25 mouse cellular contexts compared by ENCODE assay signal in the genomic region with DNA sequence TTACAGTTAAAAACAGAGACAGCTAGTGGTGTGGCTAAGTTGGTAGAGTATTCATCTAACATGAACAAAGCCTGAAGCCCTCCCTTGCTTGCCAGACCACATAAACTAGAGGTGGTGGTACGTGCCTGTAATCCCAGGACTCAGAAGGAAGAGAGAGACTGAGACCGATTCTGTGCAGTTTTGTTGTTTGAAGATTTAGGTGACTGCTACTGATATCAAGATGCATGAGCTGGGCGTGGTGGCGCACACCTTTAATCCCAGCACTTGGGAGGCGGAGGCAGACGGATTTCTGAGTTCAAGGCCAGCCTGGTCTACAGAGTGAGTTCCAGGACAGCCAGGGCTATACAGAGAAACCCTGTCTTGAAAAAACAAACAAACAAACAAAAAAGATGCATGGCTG. TPM values are rescaled to one million over a fixed set of nuclear protein-coding genes. Genes with fewer than 3 reads are reported as not detected.
DNase-seq lines count a peak whose midpoint lies in the region; ATAC-seq and TF ChIP-seq lines count a peak whose summit lies in the region.
"Not testable (repeated sequence)": the region's sequence is repeated elsewhere in the genome, so short reads cannot be mapped to it uniquely, and the experiment has no call there.
"Had no signal": no experiment of that assay in that cellular context is flagged by ENCODE, and none has a peak within 500 bp of the region (broad histone marks: within the 10 kb centered on the region; RNA-seq: fewer than 3 reads in every experiment).

No protein-coding gene starts in this region.

- H3K27ac ChIP-seq in MEL (ENCODE audit: control insufficient read depth, low read depth, low read length); forebrain, embryonic 15.5 days (replicated peaks); hindbrain, embryonic 13.5 days; kidney, embryonic 15.5 days; liver, embryonic 11.5 days (ENCODE audit: low read depth, low read length); liver, embryonic 16.5 days (ENCODE audit: low read length); midbrain, embryonic 14.5 days (replicated peaks; ENCODE audit: low read depth, low read length); stomach, embryonic 15.5 days: not testable (repeated sequence)

- 0 out of 2 replicates have a peak overlapping the region, but pooled peaks have one; percentile 76 for H3K4me2 ChIP-seq in forebrain, embryonic 15.5 days (replicated peaks)
- 0 out of 2 replicates have a peak overlapping the region, but pooled peaks have one; percentile 99 for H3K4me2 ChIP-seq in hindbrain, embryonic 13.5 days
- H3K4me2 ChIP-seq in kidney, embryonic 15.5 days, result 0 out of 2 replicates have a peak overlapping the region, but pooled peaks have one; percentile 75
- H3K4me2 ChIP-seq in liver, embryonic 11.5 days, result peak overlapping the region; percentile 74; the same call in 1 of the 2 replicates
- peak overlapping the region; percentile 76; the same call in 1 of the 2 replicates for H3K4me2 ChIP-seq in liver, embryonic 16.5 days (ENCODE audit: low read depth, low read length)
- peak overlapping the region; percentile 97; the same call in 1 of the 2 replicates for H3K4me2 ChIP-seq in midbrain, embryonic 14.5 days (ENCODE audit: low read length)
- peak overlapping the region; percentile 87 for H3K4me2 ChIP-seq in stomach, embryonic 15.5 days

- peaks cover 41% of the 10 kb centered on the region for H3K79me2 ChIP-seq in MEL (ENCODE audit: control insufficient read depth, insufficient read depth, low read length, poor library complexity)

- TF ChIP-seq EP300 in MEL (IDR thresholded peaks at IDR 0.05; ENCODE audit: low read depth in 1 of 2, low read length in 2 of 2), result not testable (repeated sequence)

- not testable (repeated sequence) for ATAC-seq in forebrain, embryonic 15.5 days (replicated peaks); hindbrain, embryonic 13.5 days (ENCODE audit: low FRiP score); kidney, embryonic 15.5 days (replicated peaks; ENCODE audit: low FRiP score); liver, embryonic 11.5 days (replicated peaks; ENCODE audit: low FRiP score); liver, embryonic 16.5 days (ENCODE audit: low read depth); midbrain, embryonic 14.5 days (ENCODE audit: low FRiP score, low TSS enrichment); stomach, embryonic 15.5 days (ENCODE audit: insufficient read depth, low FRiP score, low read depth)

- peaks cover 11 to 19% of the 10 kb centered on the region in 2 experiments for H3K4me1 ChIP-seq in MEL (ENCODE audit: control insufficient read depth in 1 of 2, insufficient read depth in 2 of 2, low read length in 2 of 2)
- H3K4me1 ChIP-seq in forebrain, embryonic 15.5 days, result peaks cover 25% of the 10 kb centered on the region
- peaks cover 31% of the 10 kb centered on the region for H3K4me1 ChIP-seq in hindbrain, embryonic 13.5 days (replicated peaks)
- peaks cover 15% of the 10 kb centered on the region for H3K4me1 ChIP-seq in kidney, embryonic 15.5 days
- H3K4me1 ChIP-seq in liver, embryonic 11.5 days (replicated peaks; ENCODE audit: control insufficient read depth, insufficient read depth, low read length), result peaks cover 13% of the 10 kb centered on the region
- peaks cover 17% of the 10 kb centered on the region for H3K4me1 ChIP-seq in liver, embryonic 16.5 days (ENCODE audit: control insufficient read depth, low read depth, low read length)
- H3K4me1 ChIP-seq in midbrain, embryonic 14.5 days (ENCODE audit: control insufficient read depth, insufficient read depth, low read length), result peaks cover 18% of the 10 kb centered on the region
- peaks cover 17% of the 10 kb centered on the region for H3K4me1 ChIP-seq in stomach, embryonic 15.5 days

- peaks cover 37 to 42% of the 10 kb centered on the region in 2 experiments for H3K36me3 ChIP-seq in MEL (ENCODE audit: control insufficient read depth in 1 of 2, insufficient read depth in 2 of 2, low read length in 2 of 2)
- peaks cover 53% of the 10 kb centered on the region for H3K36me3 ChIP-seq in forebrain, embryonic 15.5 days
- peaks cover 44% of the 10 kb centered on the region for H3K36me3 ChIP-seq in hindbrain, embryonic 13.5 days
- peaks cover 53% of the 10 kb centered on the region for H3K36me3 ChIP-seq in kidney, embryonic 15.5 days
- peaks cover 33% of the 10 kb centered on the region for H3K36me3 ChIP-seq in liver, embryonic 11.5 days (ENCODE audit: control insufficient read depth, insufficient read depth, low read length)
- peaks cover 44% of the 10 kb centered on the region for H3K36me3 ChIP-seq in liver, embryonic 16.5 days (ENCODE audit: control insufficient read depth, insufficient read depth)
- H3K36me3 ChIP-seq in midbrain, embryonic 14.5 days (ENCODE audit: control insufficient read depth, insufficient read depth, low read length), result peaks cover 51% of the 10 kb centered on the region
- peaks cover 41% of the 10 kb centered on the region for H3K36me3 ChIP-seq in stomach, embryonic 15.5 days

- H3K4me3 ChIP-seq in MEL (ENCODE audit: control insufficient read depth in 1 of 2, insufficient read depth in 1 of 2, low read depth in 2 of 2, low read length in 2 of 2), result peak overlapping the region; percentile 74 to 97; a peak in 3 of 4 replicates
- not testable (repeated sequence) for H3K4me3 ChIP-seq in forebrain, embryonic 15.5 days; hindbrain, embryonic 13.5 days; kidney, embryonic 15.5 days (replicated peaks); liver, embryonic 16.5 days (ENCODE audit: low read depth, low read length); midbrain, embryonic 14.5 days (replicated peaks; ENCODE audit: low read depth, low read length); stomach, embryonic 15.5 days (replicated peaks)
- H3K4me3 ChIP-seq in liver, embryonic 11.5 days (ENCODE audit: low read depth, low read length), result peak overlapping the region; percentile 92; the same call in 1 of the 2 replicates

- H3K9me3 ChIP-seq in MEL (replicated peaks; ENCODE audit: insufficient read depth, low read length); forebrain, embryonic 15.5 days; hindbrain, embryonic 13.5 days; kidney, embryonic 15.5 days (replicated peaks); liver, embryonic 11.5 days (ENCODE audit: control insufficient read depth, low read length); liver, embryonic 16.5 days (replicated peaks; ENCODE audit: control insufficient read depth, low read length); midbrain, embryonic 14.5 days (ENCODE audit: control insufficient read depth, low read length); stomach, embryonic 15.5 days: not testable (repeated sequence)

- not testable (repeated sequence) for TF ChIP-seq POLR2A in MEL (IDR thresholded peaks at IDR 0.05; ENCODE audit: control insufficient read depth in 1 of 2, insufficient read depth in 1 of 2, low read depth in 1 of 2, low read length in 2 of 2, poor library complexity in 1 of 2)

- not testable (repeated sequence) for TF ChIP-seq CTCF in MEL (IDR thresholded peaks at IDR 0.05 in 2 of 3, conservative IDR thresholded peaks at IDR 0.05 in 1 of 3; ENCODE audit: control insufficient read depth in 1 of 3, insufficient read depth in 1 of 3, low read depth in 2 of 3, low read length in 3 of 3, poor library complexity in 1 of 3, severe bottlenecking in 1 of 3)

- H3K27me3 ChIP-seq in MEL (ENCODE audit: control insufficient read depth in 1 of 2, insufficient read depth in 2 of 2, low read length in 2 of 2); forebrain, embryonic 15.5 days; kidney, embryonic 15.5 days; liver, embryonic 11.5 days (replicated peaks; ENCODE audit: control insufficient read depth, insufficient read depth, low read length); liver, embryonic 16.5 days (ENCODE audit: control insufficient read depth, insufficient read depth, low read depth, low read length); midbrain, embryonic 14.5 days (ENCODE audit: control insufficient read depth, insufficient read depth, low read length); stomach, embryonic 15.5 days (replicated peaks): not testable (repeated sequence)
- H3K27me3 ChIP-seq in hindbrain, embryonic 13.5 days, result peaks cover 14% of the 10 kb centered on the region; the same call in 1 of the 2 replicates

- 93% methylated on average over 6 of the region's 6 CpGs for WGBS in forebrain, embryonic 15.5 days
- WGBS in hindbrain, embryonic 13.5 days, result 91% methylated on average over 6 of the region's 6 CpGs
- WGBS in kidney, embryonic 15.5 days, result 90% methylated on average over 6 of the region's 6 CpGs
- 82% methylated on average over 6 of the region's 6 CpGs for WGBS in liver, embryonic 11.5 days
- WGBS in liver, embryonic 16.5 days (ENCODE audit: insufficient replicate concordance), result 66% methylated on average over 6 of the region's 6 CpGs
- 94% methylated on average over 6 of the region's 6 CpGs for WGBS in midbrain, embryonic 14.5 days
- 82% methylated on average over 6 of the region's 6 CpGs for WGBS in stomach, embryonic 15.5 days

- not testable (repeated sequence) for H3K9ac ChIP-seq in MEL (ENCODE audit: control insufficient read depth, low read depth, low read length, poor library complexity, severe bottlenecking); forebrain, embryonic 15.5 days (replicated peaks); hindbrain, embryonic 13.5 days; kidney, embryonic 15.5 days; liver, embryonic 11.5 days (ENCODE audit: low read depth, low read length); liver, embryonic 16.5 days (ENCODE audit: low read depth, low read length); midbrain, embryonic 14.5 days (replicated peaks; ENCODE audit: low read length)
- H3K9ac ChIP-seq in stomach, embryonic 15.5 days, result peak overlapping the region; percentile 22; the same call in 1 of the 2 replicates

- not testable (repeated sequence) for DNase-seq in MEL (ENCODE audit: low read depth, low spot score); liver, embryonic 11.5 days (ENCODE audit: low spot score); midbrain, embryonic 14.5 days

- TF ChIP-seq RAD21 in MEL (IDR thresholded peaks at IDR 0.05; ENCODE audit: low read depth, low read length), result not testable (repeated sequence)

RNA-seq across cellular contexts. Expression of a gene that starts 2.3 kb away (rescaled TPM):
- total RNA-seq in MEL (2012; rRNA removed), result 60.2 and 67.3 TPM in 2 replicates
- polyA plus RNA-seq in MEL (2012; ENCODE audit: insufficient read depth in 1 of 2, insufficient read length in 2 of 2, low read depth in 1 of 2, low replicate concordance in 2 of 2, missing spikeins in 1 of 2), result 10 to 100 TPM in 1 of 2 experiments, not detected in 1; 41.4 TPM
- 20.5 and 20.6 TPM in 2 replicates for polyA plus RNA-seq in forebrain, embryonic 15.5 days (2015; fragmentation: Nextera tagmentation; extraction: Ambion mirVana)
- polyA plus RNA-seq in hindbrain, embryonic 13.5 days (2015; fragmentation: Nextera tagmentation; extraction: Ambion mirVana), result 21.7 and 22.2 TPM in 2 replicates
- 25.9 and 29.3 TPM in 2 replicates for polyA plus RNA-seq in kidney, embryonic 15.5 days (2015; fragmentation: Nextera tagmentation; extraction: Ambion mirVana)
- polyA plus RNA-seq in liver, embryonic 11.5 days (2014; fragmentation: Nextera tagmentation; extraction: Ambion mirVana), result 35.6 and 38.1 TPM in 2 replicates
- 12.6 and 14.2 TPM in 2 replicates for polyA plus RNA-seq in liver, embryonic 16.5 days (2015; fragmentation: Nextera tagmentation; extraction: Ambion mirVana)
- 8.8 and 14.8 TPM in 2 replicates for polyA plus RNA-seq in midbrain, embryonic 14.5 days (2014; fragmentation: Nextera tagmentation; extraction: Ambion mirVana)
- 22.8 and 29.5 TPM in 2 replicates for polyA plus RNA-seq in stomach, embryonic 15.5 days (2015; fragmentation: Nextera tagmentation; extraction: Ambion mirVana)

RNA-seq across cellular contexts. Expression of a gene that starts 41.5 kb away (rescaled TPM):
- not detected in 2 replicates for total RNA-seq in MEL (2012; rRNA removed)
- not detected for polyA plus RNA-seq in MEL (2012; ENCODE audit: insufficient read depth in 1 of 2, insufficient read length in 2 of 2, low read depth in 1 of 2, low replicate concordance in 2 of 2, missing spikeins in 1 of 2)
- not detected in 2 replicates for polyA plus RNA-seq in forebrain, embryonic 15.5 days (2015; fragmentation: Nextera tagmentation; extraction: Ambion mirVana)
- polyA plus RNA-seq in hindbrain, embryonic 13.5 days (2015; fragmentation: Nextera tagmentation; extraction: Ambion mirVana), result 0.31 and 0.48 TPM in 2 replicates
- polyA plus RNA-seq in kidney, embryonic 15.5 days (2015; fragmentation: Nextera tagmentation; extraction: Ambion mirVana), result not detected in 2 replicates
- polyA plus RNA-seq in liver, embryonic 11.5 days (2014; fragmentation: Nextera tagmentation; extraction: Ambion mirVana), result 0.11 and 0.12 TPM in 2 replicates
- polyA plus RNA-seq in liver, embryonic 16.5 days (2015; fragmentation: Nextera tagmentation; extraction: Ambion mirVana), result not detected in 2 replicates
- not detected in 2 replicates for polyA plus RNA-seq in midbrain, embryonic 14.5 days (2014; fragmentation: Nextera tagmentation; extraction: Ambion mirVana)
- 2.2 and 3.1 TPM in 2 replicates for polyA plus RNA-seq in stomach, embryonic 15.5 days (2015; fragmentation: Nextera tagmentation; extraction: Ambion mirVana)
- total RNA-seq: adrenal gland, postnatal 10 days; forebrain, postnatal 0 days; gastrocnemius, adult 8-10 months; gastrocnemius, postnatal 4 days; heart, adult 8-10 months; heart, postnatal 25 days; layer of hippocampus, postnatal 36 days; left cerebral cortex, postnatal 4 days; liver, adult 2 months; megakaryocyte-erythroid progenitor cell, adult 5-6 weeks had no signal
- polyA plus RNA-seq: CD4-positive, CD25-positive, alpha-beta regulatory T cell, adult 4 months; embryonic facial prominence, embryonic 10.5 days; forebrain, postnatal 0 days; heart, embryonic 15.5 days; liver, adult 2 months; lung, postnatal 0 days; midbrain, embryonic 15.5 days; Patski; thymus, postnatal 0 days had no signal

RNA-seq across cellular contexts. Expression of a gene that starts 58.5 kb away (rescaled TPM):
- not detected in 2 replicates for total RNA-seq in MEL (2012; rRNA removed)
- not detected for polyA plus RNA-seq in MEL (2012; ENCODE audit: insufficient read depth in 1 of 2, insufficient read length in 2 of 2, low read depth in 1 of 2, low replicate concordance in 2 of 2, missing spikeins in 1 of 2)
- 25.7 and 26.3 TPM in 2 replicates for polyA plus RNA-seq in forebrain, embryonic 15.5 days (2015; fragmentation: Nextera tagmentation; extraction: Ambion mirVana)
- polyA plus RNA-seq in hindbrain, embryonic 13.5 days (2015; fragmentation: Nextera tagmentation; extraction: Ambion mirVana), result 30.7 and 30.9 TPM in 2 replicates
- 11.5 and 12.2 TPM in 2 replicates for polyA plus RNA-seq in kidney, embryonic 15.5 days (2015; fragmentation: Nextera tagmentation; extraction: Ambion mirVana)
- polyA plus RNA-seq in liver, embryonic 11.5 days (2014; fragmentation: Nextera tagmentation; extraction: Ambion mirVana), result 6.5 and 6.6 TPM in 2 replicates
- polyA plus RNA-seq in liver, embryonic 16.5 days (2015; fragmentation: Nextera tagmentation; extraction: Ambion mirVana), result 1.7 and 2.4 TPM in 2 replicates
- polyA plus RNA-seq in midbrain, embryonic 14.5 days (2014; fragmentation: Nextera tagmentation; extraction: Ambion mirVana), result 36.2 and 42.4 TPM in 2 replicates
- 10.9 and 11.4 TPM in 2 replicates for polyA plus RNA-seq in stomach, embryonic 15.5 days (2015; fragmentation: Nextera tagmentation; extraction: Ambion mirVana)
